Mouse (Mus musculus) v-Abl transformed pro-B cells (cell line): ENCODE data around the gene Myo1d.

Source experiments
- in situ Hi-C, 2 experiments: fragments of 400-800 bp; cut with MboI; formaldehyde crosslinking; loops; one replicate each; pipeline ENCODE4 v1.15.1; 2025; ENCODE audit not compliant: unreplicated experiment in 2 of 2

Gene Myo1d

DNA sequence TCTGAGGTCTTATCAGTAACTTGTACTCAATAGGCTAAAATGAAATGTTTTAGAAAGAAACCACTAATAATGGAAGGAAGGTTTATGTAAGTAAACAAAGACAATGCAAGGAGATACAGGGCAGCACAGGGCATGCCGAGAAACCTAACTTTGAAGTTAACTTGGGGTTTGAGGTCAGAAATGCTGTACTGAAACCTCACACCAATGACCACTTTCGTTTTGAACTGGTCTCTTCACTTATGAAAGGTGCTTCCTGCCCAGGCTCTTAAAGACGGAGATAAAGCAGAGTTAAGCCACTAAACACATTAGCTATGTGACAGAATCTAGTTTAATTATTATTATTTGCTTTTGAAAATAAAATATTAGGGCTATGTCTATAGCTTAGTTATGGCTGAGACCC is 204.0 kb downstream of the Myo1d start:
- in situ Hi-C loops: no loop called here

DNA sequence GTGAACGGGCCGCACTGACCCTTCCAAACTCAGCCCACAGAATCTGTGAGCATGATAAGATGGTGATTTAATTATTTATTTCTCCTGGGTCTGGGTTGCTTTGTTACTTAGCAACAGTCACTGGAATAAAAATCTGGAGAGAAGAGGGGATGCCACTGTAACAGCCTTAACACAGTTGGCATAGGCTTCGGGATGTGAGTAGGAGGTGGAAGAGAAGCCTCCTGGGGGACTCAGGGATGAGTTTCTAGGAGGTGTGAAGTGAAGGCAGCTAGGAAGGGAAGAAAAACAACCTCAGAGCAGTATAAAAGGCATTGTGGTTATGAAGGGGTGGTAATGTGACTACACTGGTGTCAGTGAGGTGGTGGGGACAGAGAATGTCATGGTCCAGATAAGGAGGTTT is 213.5 kb downstream of the Myo1d start:
- in situ Hi-C loops: loop anchor here in 1 of 2 experiments (10.0 to 25.0 kb wide), 2 partner anchors 141 to 279 kb away; partner anchors contain the start of gene Psmd11

DNA sequence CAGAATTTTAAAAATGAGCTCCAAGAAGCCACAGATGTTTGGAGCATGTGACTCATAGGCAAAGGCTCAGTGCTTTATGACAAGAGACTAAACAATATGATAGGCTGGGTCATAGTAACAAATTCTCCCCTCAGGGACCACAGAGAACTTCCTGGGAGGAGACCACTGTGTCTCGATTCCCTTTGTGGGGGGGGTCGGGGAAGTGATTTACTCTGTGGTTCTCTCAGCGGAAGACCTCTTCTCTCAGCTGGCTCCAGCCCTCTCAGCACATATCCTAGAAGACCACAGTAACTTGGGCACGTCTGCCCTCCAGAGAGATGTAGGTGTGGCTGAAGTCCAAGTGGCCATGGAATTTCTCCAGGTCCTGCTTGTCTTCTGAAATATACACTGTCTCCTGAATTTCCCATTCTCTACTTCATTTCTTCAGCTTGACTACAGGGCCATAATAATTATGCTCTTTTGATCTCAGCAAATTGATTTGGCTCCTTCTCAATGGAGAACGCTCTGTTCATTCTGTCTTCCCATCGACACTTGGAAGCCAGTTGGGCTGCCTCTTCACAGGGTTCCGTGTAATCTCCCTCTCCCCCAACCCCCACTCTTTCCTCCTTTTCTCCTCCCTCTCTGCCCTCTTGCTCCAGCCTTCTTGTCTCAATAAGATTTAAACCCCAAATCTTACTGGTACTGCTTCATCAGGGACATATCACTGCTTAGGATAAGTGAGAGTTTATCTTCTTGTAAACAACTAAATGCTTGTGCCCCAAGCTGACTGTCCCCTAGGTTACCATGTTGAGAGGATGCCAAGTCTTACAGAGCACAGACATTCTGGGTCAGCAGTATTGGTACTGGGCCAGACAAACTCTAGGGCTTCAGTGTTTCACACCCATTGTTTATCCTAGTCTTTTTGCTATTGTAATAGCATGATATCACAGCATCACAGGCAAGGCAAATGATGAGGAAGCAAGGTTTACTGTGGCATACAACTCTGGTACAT is 214.6 kb downstream of the Myo1d start:
- in situ Hi-C loops: loop anchor here (5.0 to 25.0 kb wide), 3 partner anchors 98 to 278 kb away; partner anchors contain the start of gene Psmd11 (in 1 of the 2)

DNA sequence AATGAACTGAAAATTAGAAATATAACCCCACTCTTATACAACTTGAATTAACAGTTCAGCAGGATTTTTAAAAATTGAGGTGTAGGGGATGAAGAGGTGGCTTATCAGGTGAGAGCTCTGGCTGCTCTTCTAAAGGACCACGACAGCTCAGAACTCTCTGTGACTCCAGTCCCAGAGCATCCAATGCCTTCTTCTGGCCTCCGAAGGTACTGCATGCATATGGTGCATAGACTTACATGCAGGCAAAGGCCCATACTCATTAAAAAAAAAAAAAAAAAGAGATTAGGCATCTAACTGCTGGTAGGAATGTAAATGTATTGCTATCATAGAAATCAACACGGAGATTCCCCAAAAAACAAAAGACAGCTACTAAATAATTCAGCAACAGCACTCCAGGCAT is 217.3 kb downstream of the Myo1d start:
- in situ Hi-C loops: loop anchor here (5.0 to 25.0 kb wide), 3 partner anchors 95 to 275 kb away; partner anchors contain the start of gene Psmd11 (in 1 of the 2)

DNA sequence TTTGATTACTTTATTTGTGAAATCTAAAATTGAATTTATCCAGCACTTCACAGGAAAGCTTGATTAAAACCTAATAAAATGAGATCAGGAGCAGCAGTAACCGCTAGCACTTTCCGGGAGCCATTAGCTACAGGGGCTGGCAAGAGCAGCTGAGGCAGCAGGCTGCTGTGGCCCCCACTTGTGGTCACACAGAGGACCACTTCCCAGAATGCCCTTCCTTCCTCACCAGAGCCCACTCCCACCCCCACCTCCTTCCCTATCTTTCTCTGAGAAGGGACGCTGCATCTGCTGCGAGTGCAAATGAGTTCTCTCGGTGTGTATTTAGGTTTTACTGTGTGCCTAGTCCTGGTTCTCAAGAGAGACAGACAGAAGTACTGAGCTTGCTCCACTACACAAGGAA is 219.1 kb downstream of the Myo1d start:
- in situ Hi-C loops: loop anchor here (5.0 to 25.0 kb wide), 3 partner anchors 93 to 273 kb away; partner anchors contain the start of gene Psmd11 (in 1 of the 2)

DNA sequence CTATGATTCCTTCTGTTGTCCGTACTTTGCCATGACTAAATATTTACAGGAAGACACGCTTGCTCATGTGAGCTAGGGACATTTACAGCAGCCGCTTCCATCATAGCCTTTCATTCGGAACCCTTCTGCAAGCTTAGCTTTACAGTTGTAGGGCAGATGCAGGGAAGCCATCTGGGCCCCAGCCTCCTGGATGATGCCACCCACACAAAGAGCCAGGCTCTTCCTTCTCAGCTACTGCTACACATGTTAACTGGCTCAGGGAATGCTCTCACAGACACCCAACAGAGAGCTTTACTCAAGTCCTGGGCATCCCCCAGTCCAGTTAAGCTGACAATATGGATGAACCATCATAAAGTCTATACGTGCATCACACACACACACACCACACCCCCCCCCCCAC is 224.4 kb downstream of the Myo1d start:
- in situ Hi-C loops: loop anchor here (5.0 to 25.0 kb wide), 2 partner anchors 48 to 268 kb away; no protein-coding TSS in a partner anchor

DNA sequence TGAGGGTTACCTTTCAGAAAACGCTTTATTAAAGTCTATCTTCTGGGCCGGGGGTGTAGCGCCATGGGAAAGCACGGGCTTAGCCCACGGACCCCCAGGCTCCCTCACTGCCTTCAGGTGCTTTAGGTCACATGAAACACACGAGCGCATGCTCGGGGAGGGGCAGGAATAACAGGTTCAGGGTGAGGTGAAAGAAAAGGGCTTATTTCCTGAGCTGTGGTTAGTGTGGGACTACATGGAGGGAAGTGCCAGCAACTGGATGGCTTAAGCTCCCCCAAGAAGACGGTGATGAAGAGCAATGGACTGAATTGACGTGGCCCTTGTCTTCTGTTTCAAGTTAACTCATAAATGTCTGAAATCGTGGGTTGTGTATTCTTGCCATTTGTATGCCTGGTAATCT is 226.8 kb downstream of the Myo1d start:
- in situ Hi-C loops: loop anchor here in 1 of 2 experiments (25.0 kb wide), 1 partner anchor 266 kb away; no protein-coding TSS in a partner anchor

DNA sequence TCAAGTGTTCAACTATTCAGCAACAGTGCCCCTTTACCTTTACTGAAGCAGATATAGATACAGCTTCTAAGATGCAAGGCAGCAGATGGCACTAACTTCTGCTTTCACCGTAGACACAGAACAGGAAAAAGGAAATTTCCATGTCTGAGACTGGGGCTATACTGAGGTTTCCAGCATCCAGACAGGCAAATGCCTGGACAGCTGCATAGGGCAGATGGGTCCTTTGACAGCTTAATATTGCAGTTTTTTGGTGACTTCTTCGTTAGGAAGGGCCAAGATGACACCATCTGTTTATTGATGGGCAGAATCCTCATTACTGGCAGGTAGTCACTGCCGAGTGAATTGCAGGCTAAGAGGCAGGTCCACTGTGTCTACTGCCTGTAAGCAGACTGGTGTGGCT is 228.2 kb downstream of the Myo1d start:
- in situ Hi-C loops: loop anchor here in 1 of 2 experiments (25.0 kb wide), 1 partner anchor 264 kb away; no protein-coding TSS in a partner anchor

DNA sequence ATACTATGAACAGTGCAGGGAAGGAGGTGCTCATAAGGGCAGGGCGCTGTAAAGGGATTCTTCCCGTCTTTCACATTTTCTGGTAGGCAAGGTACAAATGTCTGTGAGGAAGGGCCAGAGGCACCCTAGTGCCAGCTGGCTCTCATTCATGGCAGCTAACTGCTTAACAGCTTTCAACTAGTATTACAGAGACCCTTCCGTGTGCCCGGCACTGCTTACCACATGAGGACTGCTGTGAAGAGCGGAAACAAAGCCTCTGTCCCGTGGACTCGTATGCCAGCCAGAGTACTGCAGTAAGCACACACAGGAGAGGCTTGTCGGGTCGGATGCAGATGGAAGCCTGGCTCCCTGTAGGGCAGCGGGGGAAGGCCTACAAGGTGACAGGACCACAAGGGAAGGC is 229.6 kb downstream of the Myo1d start:
- in situ Hi-C loops: loop anchor here in 1 of 2 experiments (25.0 kb wide), 1 partner anchor 263 kb away; no protein-coding TSS in a partner anchor

DNA sequence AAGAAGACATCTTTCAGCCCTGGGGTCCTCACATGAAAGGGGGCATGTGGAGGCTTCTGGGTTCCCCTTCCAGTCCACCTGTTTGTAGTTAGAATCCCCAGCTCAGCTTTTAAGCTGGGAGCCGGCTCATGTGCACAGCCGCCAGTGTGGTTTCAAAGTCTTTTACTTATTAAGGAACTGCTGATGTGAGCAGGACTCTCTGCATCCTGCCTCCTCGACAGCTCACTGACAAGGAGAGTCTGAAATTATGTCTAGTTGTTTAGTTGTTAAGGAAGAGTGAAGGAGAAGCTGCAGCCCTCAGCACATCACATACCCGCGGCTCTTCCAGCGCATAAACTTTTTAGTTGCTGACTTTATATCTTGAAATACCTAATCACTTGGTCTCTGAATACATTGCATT is 230.0 kb downstream of the Myo1d start:
- in situ Hi-C loops: loop anchor here in 1 of 2 experiments (25.0 kb wide), 1 partner anchor 263 kb away; no protein-coding TSS in a partner anchor

DNA sequence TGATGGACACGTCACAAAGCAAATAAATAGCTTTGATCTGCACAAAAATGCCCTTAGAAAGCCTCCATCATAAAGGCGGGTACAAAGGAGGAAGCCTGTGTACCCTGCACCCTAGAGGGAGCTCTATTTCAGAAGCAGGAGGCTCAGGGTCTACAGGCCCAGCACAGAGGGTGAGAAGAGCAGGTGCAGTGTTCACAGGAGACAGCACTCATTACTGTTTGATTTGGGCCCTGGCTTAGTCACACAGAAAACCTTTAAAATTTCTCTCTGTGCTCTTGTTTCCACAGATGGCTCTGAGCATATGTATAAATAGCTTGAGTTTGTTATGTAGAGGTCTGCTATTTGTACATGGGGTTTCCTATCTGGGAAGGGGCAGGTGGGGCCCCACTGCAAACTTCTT is 233.6 kb downstream of the Myo1d start:
- in situ Hi-C loops: no loop called here

DNA sequence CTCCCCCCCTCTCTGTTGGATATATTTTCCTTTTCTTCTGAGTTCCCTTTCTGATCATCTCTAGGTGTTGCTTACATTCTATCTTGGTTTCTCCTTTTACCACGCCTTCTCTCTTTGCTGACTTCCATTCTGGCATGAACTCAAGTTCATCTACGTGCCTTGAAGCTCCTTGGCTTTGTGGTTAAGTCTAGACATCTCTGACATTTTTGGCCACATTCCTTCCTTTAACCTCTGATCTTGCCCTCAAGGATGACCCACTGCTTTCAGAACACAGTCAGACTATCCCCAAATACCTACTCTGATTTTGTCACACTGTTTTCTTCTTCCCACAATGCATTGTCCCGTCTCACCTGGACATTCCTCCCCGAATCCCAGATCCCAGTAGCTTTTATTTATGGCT is 240.8 kb downstream of the Myo1d start:
- in situ Hi-C loops: no loop called here

DNA sequence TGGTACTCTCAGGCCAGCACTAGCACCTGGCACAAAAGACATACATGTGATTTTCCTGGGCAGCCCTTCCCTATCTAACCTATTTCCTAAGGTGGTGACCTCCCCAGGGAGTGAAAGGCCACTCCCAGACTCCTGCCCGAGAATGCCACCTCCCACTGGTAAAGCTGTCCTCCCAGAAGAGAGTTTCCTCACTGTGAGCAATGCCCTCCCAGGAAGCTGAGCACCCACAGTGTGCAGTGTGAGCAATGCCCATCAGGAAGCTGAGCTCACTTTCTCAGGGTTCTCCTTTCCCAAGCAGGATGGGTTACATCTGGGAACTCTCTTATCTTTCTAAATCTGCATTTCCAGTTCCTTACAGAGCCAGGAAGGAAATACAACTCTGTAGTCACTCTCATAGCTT is 246.9 kb downstream of the Myo1d start:
- in situ Hi-C loops: no loop called here

DNA sequence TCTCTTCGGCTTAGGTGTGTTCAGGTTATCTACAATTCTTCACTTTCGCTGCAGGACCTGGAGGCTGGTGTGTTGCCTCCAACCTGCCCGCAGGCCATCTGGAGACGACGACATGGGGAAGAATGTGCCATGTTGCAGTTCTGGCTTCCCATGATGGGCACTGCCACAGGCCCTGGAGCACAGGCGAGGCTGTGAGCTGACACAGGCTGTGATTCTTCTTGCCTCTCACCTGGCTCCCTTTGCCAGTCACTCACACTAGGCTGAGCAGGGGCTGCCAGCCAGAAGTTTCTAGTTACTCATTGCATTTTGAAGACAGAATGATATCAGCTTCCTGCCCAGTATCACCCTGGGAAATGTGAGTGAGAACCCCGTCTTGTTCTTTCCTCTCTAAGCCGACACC is 250.7 kb downstream of the Myo1d start:
- in situ Hi-C loops: loop anchor here (5.0 to 10.0 kb wide), 2 partner anchors 52 to 54 kb away; partner anchors contain the start of gene Cdk5r1 (in 2 of the 2)

DNA sequence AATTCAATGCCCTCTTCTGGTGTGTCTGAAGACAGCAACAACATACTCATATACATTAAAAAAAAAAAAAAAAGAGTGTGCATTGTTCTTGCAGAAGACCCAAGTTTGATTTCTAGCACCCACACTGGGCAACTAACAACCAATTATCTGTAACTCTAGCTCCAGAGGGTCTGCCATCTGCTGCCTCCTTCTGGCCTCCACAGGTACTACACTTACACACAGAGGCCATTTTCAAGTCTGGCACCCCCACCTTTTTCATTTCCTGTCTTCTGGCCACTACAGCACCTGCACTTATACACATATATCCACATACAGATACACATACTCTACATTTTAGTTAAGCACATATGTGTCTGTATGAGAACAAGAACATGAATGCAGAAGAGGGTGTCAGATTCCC is 252.1 kb downstream of the Myo1d start:
- in situ Hi-C loops: loop anchor here (5.0 to 10.0 kb wide), 2 partner anchors 50 to 53 kb away; partner anchors contain the start of gene Cdk5r1 (in 2 of the 2)

DNA sequence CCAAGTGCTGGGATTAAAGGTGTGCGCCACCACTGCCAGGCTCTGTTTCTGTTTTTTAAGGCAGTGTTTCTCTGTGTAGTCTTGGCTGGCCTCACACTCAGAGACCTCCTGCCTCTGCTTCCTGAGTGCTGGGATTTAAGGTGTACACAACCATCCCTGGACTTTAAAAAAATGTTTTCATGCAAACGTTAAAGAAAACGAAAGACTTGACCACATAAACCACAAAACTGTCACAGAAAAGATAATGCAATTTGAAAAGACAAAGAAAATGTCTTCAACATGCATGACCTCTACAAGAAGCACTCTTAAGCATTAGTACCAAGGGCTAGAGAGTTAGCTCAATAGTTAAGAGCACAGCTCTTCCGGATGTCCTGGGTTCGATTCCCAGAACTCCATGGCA is 255.6 kb downstream of the Myo1d start:
- in situ Hi-C loops: loop anchor here in 1 of 2 experiments (10.0 kb wide), 1 partner anchor 49 kb away; the partner anchor contains the start of gene Cdk5r1

DNA sequence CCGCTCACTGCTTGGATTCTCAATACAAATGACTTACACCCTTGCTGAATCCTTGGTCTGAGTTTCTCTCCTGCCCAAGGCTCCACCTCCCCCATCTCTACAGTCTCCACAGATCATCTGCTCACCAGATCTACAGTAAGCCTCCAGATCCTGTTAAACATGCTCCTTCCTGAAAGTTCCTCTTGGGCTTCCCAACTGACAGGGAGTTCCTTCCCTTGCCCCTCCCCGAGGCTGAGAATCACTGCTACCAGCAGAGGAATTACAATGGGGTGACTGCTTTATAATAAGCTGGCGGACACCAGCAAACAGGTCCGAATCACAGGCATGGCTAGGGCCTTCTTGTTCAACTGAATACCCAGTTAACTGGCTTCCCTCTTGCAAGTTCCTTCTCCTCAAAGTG is 256.4 kb downstream of the Myo1d start:
- in situ Hi-C loops: loop anchor here in 1 of 2 experiments (10.0 kb wide), 1 partner anchor 49 kb away; the partner anchor contains the start of gene Cdk5r1

DNA sequence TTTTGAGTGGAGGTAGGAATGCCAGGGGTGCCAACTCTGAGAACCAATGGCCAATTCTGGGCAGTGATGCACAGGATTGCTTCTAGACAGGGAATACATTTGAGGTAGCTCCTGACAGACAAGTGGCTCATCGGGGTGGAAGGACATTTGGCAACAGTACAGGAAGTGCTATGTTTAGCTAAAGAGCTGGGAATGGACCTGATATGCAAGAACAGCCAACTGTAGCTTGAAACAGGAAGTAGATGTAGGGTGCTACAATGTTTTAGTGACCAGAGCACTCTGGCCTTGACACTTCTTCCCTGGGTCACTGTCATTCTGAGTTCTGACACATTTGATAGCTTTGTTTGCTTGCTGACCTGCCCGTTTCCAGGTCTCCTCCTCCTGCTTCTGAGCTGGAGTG is 257.0 kb downstream of the Myo1d start:
- in situ Hi-C loops: loop anchor here in 1 of 2 experiments (10.0 kb wide), 1 partner anchor 48 kb away; the partner anchor contains the start of gene Cdk5r1

DNA sequence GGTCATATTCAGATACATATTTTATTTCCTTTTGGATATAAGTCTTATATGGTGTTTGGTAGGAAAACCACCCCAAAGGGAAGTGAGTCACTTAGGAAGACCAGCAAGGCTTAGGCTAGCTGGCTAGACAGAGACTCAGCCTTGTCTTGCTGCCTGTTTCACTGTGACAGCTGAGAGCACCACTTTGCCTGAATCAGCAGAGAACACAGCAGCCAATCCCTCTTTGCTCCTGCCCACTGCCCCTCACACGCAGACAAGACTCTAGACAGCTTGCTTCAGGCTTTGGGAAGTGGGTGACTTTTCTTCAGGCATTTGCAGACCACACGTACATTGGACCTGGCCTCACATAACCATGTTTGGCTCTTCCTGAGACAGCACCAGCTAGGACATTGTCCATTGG is 258.7 kb downstream of the Myo1d start:
- in situ Hi-C loops: loop anchor here in 1 of 2 experiments (10.0 kb wide), 1 partner anchor 46 kb away; the partner anchor contains the start of gene Cdk5r1

DNA sequence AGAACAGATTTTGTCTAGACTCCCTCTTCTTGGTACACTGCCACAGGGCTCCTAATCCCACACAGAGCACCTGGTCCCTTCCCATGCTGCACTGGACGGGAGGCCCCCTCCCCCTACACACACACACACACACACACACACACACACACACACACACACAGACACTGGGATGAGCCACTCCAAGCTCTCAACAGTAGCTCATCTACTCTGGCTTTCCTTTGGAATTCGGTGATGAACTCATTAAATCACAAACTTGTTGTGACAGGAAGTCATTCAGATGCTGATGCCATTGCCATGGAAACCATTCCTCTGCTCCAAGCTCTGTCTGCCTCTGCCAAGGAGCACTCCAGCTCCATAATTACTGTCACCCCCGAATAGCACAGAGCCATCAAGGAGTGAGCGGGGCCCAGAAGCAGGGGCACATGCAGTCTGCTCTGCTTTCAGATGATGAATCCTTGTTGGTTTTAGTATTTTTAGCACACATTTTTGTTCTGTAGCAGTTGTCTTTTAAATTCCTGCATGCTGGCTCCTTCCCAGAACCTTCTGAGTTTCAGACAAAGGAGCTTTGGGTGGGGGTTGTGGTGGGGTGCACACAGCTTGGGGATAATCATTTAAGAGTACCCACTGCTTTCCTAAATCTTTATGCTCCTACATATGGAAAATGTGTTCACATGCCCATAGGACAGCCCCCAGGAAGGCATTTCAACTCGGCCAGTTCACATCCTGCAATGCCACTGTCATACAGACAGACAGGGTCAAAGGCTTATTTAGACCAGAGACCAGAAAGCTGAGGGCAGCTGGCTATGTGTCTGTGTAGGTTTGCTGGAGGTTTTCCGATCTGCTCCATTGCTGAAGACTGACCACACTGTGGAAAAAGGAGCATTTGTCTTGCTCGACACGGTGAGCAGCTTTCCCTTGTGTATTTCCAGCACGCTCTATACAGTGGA is 261.1 kb downstream of the Myo1d start:
- in situ Hi-C loops: no loop called here
